Mouse (Mus musculus) heart, embryonic 13.5 days (tissue): ENCODE measurements around the gene Morn1. TPM values are rescaled to one million over a fixed set of nuclear protein-coding genes. Genes with fewer than 3 reads are reported as not detected.

Experiments
- ATAC-seq: fragments of 200-750 bp; cut with Nextera tagmentation; 2 replicates; pipeline ENCODE4 v1.8.0; 2017; ENCODE audit warnings: moderate TSS enrichment; ENCODE audit not compliant: insufficient number of reproducible peaks, low FRiP score, low TSS enrichment; ENCODE audit errors: extremely low read depth
- H3K27ac ChIP-seq: fragments of 300-500 bp; sonication (generic); replicated peaks from 2 replicates; pipeline ENCODE4 v1.5.1; 2015; ENCODE audit warnings: moderate library complexity, mild to moderate bottlenecking, inconsistent platforms
- H3K27me3 ChIP-seq: fragments of 300-500 bp; sonication (generic); replicated peaks from 2 replicates; pipeline ENCODE4 v1.6.1; 2015; ENCODE audit warnings: mild to moderate bottlenecking, inconsistent platforms
- H3K36me3 ChIP-seq: fragments of 300-500 bp; sonication (generic); 2 replicates; pipeline ENCODE4 v1.6.1; 2015; ENCODE audit warnings: mild to moderate bottlenecking, inconsistent platforms
- H3K4me1 ChIP-seq: fragments of 300-500 bp; sonication (generic); 2 replicates; pipeline ENCODE4 v1.6.1; 2015; ENCODE audit warnings: inconsistent platforms
- H3K4me2 ChIP-seq: fragments of 300-500 bp; sonication (generic); 2 replicates; pipeline ENCODE4 v1.6.1; 2015; ENCODE audit warnings: inconsistent platforms, mild to moderate bottlenecking, moderate library complexity
- H3K4me3 ChIP-seq: fragments of 300-500 bp; sonication (generic); 2 replicates; pipeline ENCODE4 v1.5.1; 2015; ENCODE audit warnings: moderate library complexity, mild to moderate bottlenecking, inconsistent platforms
- H3K9ac ChIP-seq: fragments of 300-500 bp; sonication (generic); 2 replicates; pipeline ENCODE4 v1.6.1; 2015; ENCODE audit warnings: inconsistent platforms, mild to moderate bottlenecking, moderate library complexity
- H3K9me3 ChIP-seq: fragments of 300-500 bp; sonication (generic); 2 replicates; pipeline ENCODE4 v1.6.1; 2016; ENCODE audit warnings: inconsistent platforms
- WGBS: fragments of 180-500 bp; shearing (Covaris S2); methylation state at CpG from one replicate; pipeline ENCODE4 v1.1.7; 2015; ENCODE audit warnings: mixed read lengths; 5-methylcytosine and 5-hydroxymethylcytosine counted together
- polyA plus RNA-seq: library from polyadenylated mRNA; unstranded; fragments of >200 nt; fragmentation: Nextera tagmentation; extraction: Ambion mirVana; gene quantifications from 2 replicates; pipeline ENCODE4 v1.2.1, GENCODE M21; 2015

Gene Morn1
- polyA plus RNA-seq, 1 experiment from 2014 or later: 2.1 TPM

DNA sequence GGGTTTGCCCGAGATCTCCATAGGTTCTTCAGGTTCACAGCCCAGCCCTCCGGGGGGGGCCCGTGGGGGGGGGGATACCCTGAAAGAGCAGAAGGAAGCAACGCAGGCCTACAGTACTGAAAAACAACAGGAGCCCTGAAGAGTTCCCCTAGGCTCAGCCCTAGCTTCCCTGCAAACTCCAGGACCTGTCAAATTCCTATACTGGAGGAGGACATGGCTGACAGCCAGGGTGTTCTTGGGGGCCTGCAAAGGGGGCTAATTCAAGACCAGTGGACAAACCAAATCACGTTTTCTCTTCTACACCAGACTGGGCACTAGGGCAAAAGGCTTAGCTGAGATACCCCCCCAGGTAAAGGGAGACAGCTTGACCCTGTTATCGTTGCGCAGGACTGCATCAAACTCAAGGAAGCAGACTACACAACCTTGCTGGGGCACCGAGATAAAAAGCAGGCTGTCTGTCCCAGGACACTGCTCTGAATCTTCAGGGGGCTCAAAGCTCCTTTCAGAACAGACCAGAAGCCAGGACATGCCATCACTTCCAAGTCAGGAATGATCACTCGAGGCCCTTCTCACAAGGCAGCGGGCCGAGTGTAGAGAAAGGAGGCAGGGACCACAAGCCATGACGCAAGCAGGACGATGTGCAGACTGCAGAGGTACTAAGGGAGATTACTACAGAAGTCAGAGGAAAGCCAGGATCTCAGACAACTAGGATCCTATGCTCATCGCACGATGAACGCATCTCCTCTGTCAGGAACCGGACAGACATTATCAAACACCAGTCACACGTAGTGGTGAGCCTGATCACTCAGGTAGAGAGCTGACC is 98.1 kb downstream of the Morn1 start:
- ATAC-seq: no peak
- peak overlapping the region; percentile 92 for H3K27ac ChIP-seq
- 0 out of 2 replicates have a peak overlapping the region, but pooled peaks have one; percentile 9 for H3K4me3 ChIP-seq
- H3K27me3 ChIP-seq: no peaks in the 10 kb centered on the region
- peak overlapping the region; percentile 71 for H3K9ac ChIP-seq
- H3K9me3 ChIP-seq: no peaks in the 10 kb centered on the region
- 34% methylated on average over 18 of the region's 18 CpGs for WGBS
- peak overlapping the region; percentile 62 for H3K4me2 ChIP-seq
- H3K36me3 ChIP-seq: no peaks in the 10 kb centered on the region
- peaks cover 83% of the 10 kb centered on the region for H3K4me1 ChIP-seq

DNA sequence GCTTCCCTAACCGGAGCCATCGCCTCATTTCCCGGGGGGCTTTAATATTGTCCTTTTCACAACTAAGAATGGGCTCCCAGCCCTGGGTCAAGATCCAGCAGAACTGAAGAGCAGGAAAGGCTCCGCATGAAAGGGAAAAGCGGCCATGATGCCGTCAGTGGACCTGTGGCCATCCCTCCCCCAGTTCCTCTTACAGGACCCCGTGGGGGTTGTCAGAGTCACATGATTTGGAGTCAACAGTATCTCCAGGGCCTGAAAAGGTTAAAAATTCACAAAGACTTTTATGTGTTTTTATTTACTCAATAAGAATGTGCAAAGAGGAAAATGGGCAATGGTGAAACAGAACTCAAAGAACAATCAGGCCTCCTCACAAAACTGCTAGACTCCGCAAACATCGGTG is 99.5 kb downstream of the Morn1 start:
- peak overlapping the region; percentile 77; the same call in 1 of the 2 replicates for H3K27ac ChIP-seq
- no peak overlapping the region for H3K4me3 ChIP-seq
- no peaks in the 10 kb centered on the region for H3K9me3 ChIP-seq
- H3K27me3 ChIP-seq: no peaks in the 10 kb centered on the region
- H3K4me2 ChIP-seq: no peak overlapping the region
- H3K36me3 ChIP-seq: no peaks in the 10 kb centered on the region
- no peak for ATAC-seq
- H3K9ac ChIP-seq: no peak overlapping the region
- peaks cover 89% of the 10 kb centered on the region for H3K4me1 ChIP-seq
- WGBS: 86% methylated on average over 9 of the region's 9 CpGs

DNA sequence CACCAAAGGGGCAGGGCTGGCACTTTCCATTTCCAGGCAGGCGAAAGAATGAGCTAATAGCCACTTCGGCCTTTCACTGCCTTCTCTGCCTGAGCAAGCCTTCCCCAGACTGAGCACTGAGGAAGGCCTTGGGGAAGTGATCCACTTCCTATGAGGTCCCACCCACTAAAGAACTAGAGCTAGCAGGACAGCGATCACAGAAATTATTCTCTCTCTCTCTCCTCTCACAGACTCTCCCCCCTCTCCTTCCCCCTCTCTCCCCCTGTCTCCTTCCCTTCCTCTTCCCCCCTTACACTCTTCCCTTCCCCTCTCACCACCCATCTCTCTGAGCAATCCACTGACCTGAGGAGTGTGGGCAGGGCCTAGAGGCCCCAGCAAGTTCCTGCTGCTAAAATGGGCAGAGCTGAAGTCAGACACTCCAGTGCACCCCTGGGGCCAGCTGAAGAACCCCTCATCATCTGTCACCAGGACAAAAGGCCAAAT is 100.9 kb downstream of the Morn1 start:
- Histone ChIP-seq H3K27ac (peak overlapping the region; percentile 77), H3K9ac (peak overlapping the region; percentile 57), H3K4me2 (peak overlapping the region; percentile 28), H3K4me3 (no peak overlapping the region), H3K9me3 (no peaks in the 10 kb centered on the region), H3K4me1 (peaks cover 97% of the 10 kb centered on the region), H3K27me3 (no peaks in the 10 kb centered on the region), H3K36me3 (no peaks in the 10 kb centered on the region)
- ATAC-seq: no peak
- 32% methylated on average over 3 of the region's 3 CpGs for WGBS

DNA sequence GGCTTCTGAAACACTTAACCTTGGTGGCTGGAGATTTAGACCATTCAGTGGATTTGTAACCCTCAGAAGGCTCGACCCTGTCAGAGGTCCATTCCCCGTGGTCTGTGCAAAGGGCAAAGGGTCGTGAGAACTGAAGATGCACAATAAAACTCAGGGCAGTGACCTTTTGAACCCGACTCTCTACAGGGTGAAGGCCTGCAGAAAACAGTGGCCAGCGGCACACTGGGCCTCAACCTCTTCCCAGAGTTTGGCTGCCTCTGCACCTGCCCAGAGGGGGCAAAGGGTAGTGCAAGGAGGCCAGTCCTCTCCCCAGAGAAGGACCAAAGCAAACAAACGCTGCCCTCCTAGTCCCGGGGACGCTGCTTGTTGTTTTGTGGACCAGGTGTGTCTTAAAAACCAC is 102.0 kb downstream of the Morn1 start:
- 27% methylated on average over 8 of the region's 8 CpGs for WGBS
- Histone ChIP-seq H3K27ac (peak overlapping the region; percentile 77), H3K36me3 (peaks cover 2% of the 10 kb centered on the region; the same call in 1 of the 2 replicates), H3K4me3 (no peak overlapping the region), H3K9me3 (no peaks in the 10 kb centered on the region), H3K27me3 (no peaks in the 10 kb centered on the region), H3K4me1 (peaks cover 99% of the 10 kb centered on the region), H3K4me2 (0 out of 2 replicates have a peak overlapping the region, but pooled peaks have one; percentile 2), H3K9ac (peak overlapping the region; percentile 60)
- ATAC-seq: no peak

DNA sequence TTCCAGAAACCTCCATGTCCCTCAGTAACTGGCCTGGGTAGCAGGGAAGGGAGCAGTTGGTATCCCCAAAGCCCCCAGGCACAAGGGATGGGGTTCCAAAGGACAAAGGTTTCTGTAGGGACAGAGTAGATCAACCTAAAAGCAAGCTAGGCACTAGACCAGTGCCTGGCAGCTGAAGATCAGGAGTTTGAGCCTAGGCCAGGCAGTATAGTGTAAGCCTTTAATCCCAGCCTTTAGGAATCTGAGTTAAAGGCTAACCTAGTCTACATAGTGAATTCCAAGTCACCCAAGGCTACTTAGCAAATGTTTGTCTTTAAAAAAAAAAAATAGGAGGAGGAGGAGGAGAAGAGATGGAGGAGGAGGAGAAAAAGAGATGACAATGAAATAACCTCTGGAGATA is 102.4 kb downstream of the Morn1 start:
- peaks cover 4% of the 10 kb centered on the region; the same call in 1 of the 2 replicates for H3K36me3 ChIP-seq
- H3K9ac ChIP-seq: peak overlapping the region; percentile 68
- H3K4me3 ChIP-seq: no peak overlapping the region
- peak overlapping the region; percentile 77 for H3K27ac ChIP-seq
- H3K4me2 ChIP-seq: no peak overlapping the region
- H3K27me3 ChIP-seq: no peaks in the 10 kb centered on the region
- no peak for ATAC-seq
- no peaks in the 10 kb centered on the region for H3K9me3 ChIP-seq
- H3K4me1 ChIP-seq: peaks cover 99% of the 10 kb centered on the region

DNA sequence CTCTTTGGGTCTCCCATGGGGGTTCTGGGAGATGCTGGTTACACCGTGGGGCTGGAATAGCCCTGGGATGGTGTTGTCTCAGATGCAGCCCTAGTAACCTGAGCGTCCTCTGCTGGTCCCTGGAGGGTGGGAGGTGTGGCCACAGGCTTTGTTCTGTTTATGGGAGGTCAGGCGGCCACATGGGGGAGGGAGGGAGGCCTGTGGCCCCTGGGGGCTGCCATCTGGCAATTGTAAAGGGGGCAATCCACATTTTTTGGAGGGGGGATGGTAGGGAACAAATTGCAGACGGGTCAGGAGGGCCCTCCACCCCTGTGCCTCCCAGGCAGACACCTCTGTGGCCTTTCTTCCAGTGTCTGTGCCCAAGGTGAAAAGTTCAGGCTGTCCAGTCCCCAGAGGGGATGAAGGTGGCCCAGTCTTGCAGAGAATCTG is 103.3 kb downstream of the Morn1 start:
- Histone ChIP-seq H3K27ac (peak overlapping the region; percentile 64), H3K4me3 (no peak overlapping the region), H3K9ac (peak overlapping the region; percentile 68), H3K27me3 (no peaks in the 10 kb centered on the region), H3K9me3 (no peaks in the 10 kb centered on the region), H3K4me2 (peak overlapping the region; percentile 30), H3K36me3 (peaks cover 4% of the 10 kb centered on the region; the same call in 1 of the 2 replicates), H3K4me1 (peaks cover 99% of the 10 kb centered on the region)
- WGBS: 5% methylated on average over 4 of the region's 4 CpGs
- no peak for ATAC-seq

DNA sequence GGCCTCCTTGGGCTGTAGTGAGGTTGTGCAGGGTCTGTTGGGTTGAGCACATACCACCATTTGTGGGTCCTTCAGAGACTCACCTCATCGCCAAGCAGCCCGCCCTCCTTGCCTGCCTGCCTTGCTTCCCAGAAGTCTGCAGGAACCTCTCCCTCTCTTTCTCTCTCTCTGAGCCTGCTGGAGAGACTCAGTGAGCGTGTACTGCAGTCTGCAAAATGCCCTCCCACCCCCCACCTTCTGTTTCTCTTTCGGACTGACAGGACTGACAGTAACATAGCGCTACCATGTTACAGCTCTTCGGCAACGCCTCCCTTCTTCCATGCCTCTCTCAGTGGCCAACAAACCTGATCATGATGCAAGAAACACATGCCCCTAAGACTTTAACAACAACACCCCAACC is 103.9 kb downstream of the Morn1 start:
- no peak for ATAC-seq
- Histone ChIP-seq H3K4me2 (peak overlapping the region; percentile 30), H3K9ac (peak overlapping the region; percentile 68), H3K36me3 (peaks cover 4% of the 10 kb centered on the region; the same call in 1 of the 2 replicates), H3K4me3 (no peak overlapping the region), H3K9me3 (no peaks in the 10 kb centered on the region), H3K27me3 (no peaks in the 10 kb centered on the region), H3K27ac (peak overlapping the region; percentile 64), H3K4me1 (peaks cover 99% of the 10 kb centered on the region)
- 34% methylated on average over 7 of the region's 7 CpGs for WGBS

Other genes starting within 250 kb of the Morn1 start
- gene Ttc34, start 249.1 kb upstream of the Morn1 start, polyA plus RNA-seq: 0.57 TPM in 2 replicates
- 0.51 and 0.64 TPM in 2 replicates for gene Mmel1, start 217.0 kb upstream of the Morn1 start, polyA plus RNA-seq
- 42.5 and 48.8 TPM in 2 replicates for gene Fam213b, start 187.4 kb upstream of the Morn1 start, polyA plus RNA-seq
- 2.1 and 2.6 TPM in 2 replicates for gene Tnfrsf14, start 158.0 kb upstream of the Morn1 start, polyA plus RNA-seq
- 0.31 and 0.45 TPM in 2 replicates for gene Hes5, start 125.7 kb upstream of the Morn1 start, polyA plus RNA-seq
- gene Pank4, start 122.5 kb upstream of the Morn1 start, polyA plus RNA-seq: 40.6 and 42.6 TPM in 2 replicates
- gene Plch2, start 29.8 kb upstream of the Morn1 start, polyA plus RNA-seq: 0.51 and 0.53 TPM in 2 replicates
- gene Pex10, start 19.6 kb upstream of the Morn1 start, polyA plus RNA-seq: 16.6 and 16.8 TPM in 2 replicates
- 114 and 126 TPM in 2 replicates for gene Rer1, start 195 bp upstream of the Morn1 start, polyA plus RNA-seq
- 10.1 and 10.2 TPM in 2 replicates for gene Ski, start 136.0 kb downstream of the Morn1 start, polyA plus RNA-seq
- 63.2 and 71.1 TPM in 2 replicates for gene Faap20, start 163.2 kb downstream of the Morn1 start, polyA plus RNA-seq